Mouse (Mus musculus) brain, adult 2 months (tissue): ENCODE results near the gene Gtsf2.
"Not testable (repeated sequence)": the region's sequence is repeated elsewhere in the genome, so short reads cannot be mapped to it uniquely, and the experiment has no call there.

Experiments used
- DNase-seq: peaks from one replicate; pipeline ENCODE4 v3.0.0; 2011; ENCODE audit warnings: low read depth, low spot score

The Gtsf2 gene

GRCm38 (mm10) chr15:103448369-103448768 is at the start of gene Gtsf2:
Gtsf2 (minus strand) TSS chr15:103448469.
- no peak for DNase-seq

GRCm38 (mm10) chr15:103496204-103497140 is 48.2 kb upstream of the Gtsf2 start:
- DNase-seq: no peak

- no peak for DNase-seq
Observed at GRCm38 (mm10) chr15:103488336-103488735, 40.1 kb upstream of the Gtsf2 start.

- DNase-seq: no peak
Observed at GRCm38 (mm10) chr15:103486658-103487057, 38.4 kb upstream of the Gtsf2 start.

- DNase-seq: no peak
Observed at GRCm38 (mm10) chr15:103485106-103485505, 36.8 kb upstream of the Gtsf2 start.

GRCm38 (mm10) chr15:103484490-103484889 is 36.2 kb upstream of the Gtsf2 start:
- DNase-seq: peak; percentile 50

GRCm38 (mm10) chr15:103482488-103482887 is 34.2 kb upstream of the Gtsf2 start:
- DNase-seq: peak; percentile 42

- DNase-seq: no peak
Observed at GRCm38 (mm10) chr15:103480129-103480528, 31.9 kb upstream of the Gtsf2 start.

GRCm38 (mm10) chr15:103479080-103479606 is 30.9 kb upstream of the Gtsf2 start:
- no peak for DNase-seq

GRCm38 (mm10) chr15:103473769-103474168 is 25.5 kb upstream of the Gtsf2 start:
- no peak for DNase-seq

GRCm38 (mm10) chr15:103473182-103473581 is 24.9 kb upstream of the Gtsf2 start:
- DNase-seq: peak; percentile 29

GRCm38 (mm10) chr15:103472265-103472664 is 24.0 kb upstream of the Gtsf2 start:
- no peak for DNase-seq

- DNase-seq: no peak
Observed at GRCm38 (mm10) chr15:103471488-103472194, 23.4 kb upstream of the Gtsf2 start.

GRCm38 (mm10) chr15:103462539-103463261 is 14.4 kb upstream of the Gtsf2 start:
- DNase-seq: peak; percentile 30

GRCm38 (mm10) chr15:103454449-103454848 is 6.2 kb upstream of the Gtsf2 start:
- DNase-seq: no peak

GRCm38 (mm10) chr15:103453551-103454218 is 5.4 kb upstream of the Gtsf2 start, which contains the start of gene Nckap1l:
Nckap1l (plus strand) TSS chr15:103453794.
- peak; percentile 58 for DNase-seq

- DNase-seq: not testable (repeated sequence)
Observed at GRCm38 (mm10) chr15:103445966-103446365, 2.3 kb downstream of the Gtsf2 start.

- DNase-seq: no peak
Observed at GRCm38 (mm10) chr15:103430241-103430640, 18.0 kb downstream of the Gtsf2 start, which contains the start of gene Gtsf1. Gtsf1 (minus strand) TSS chr15:103430470.

- DNase-seq: peak; percentile 6
Observed at GRCm38 (mm10) chr15:103427017-103427416, 21.3 kb downstream of the Gtsf2 start.

GRCm38 (mm10) chr15:103405586-103405985 is 42.7 kb downstream of the Gtsf2 start:
- not testable (repeated sequence) for DNase-seq

GRCm38 (mm10) chr15:103401361-103401760 is 46.9 kb downstream of the Gtsf2 start:
- no peak for DNase-seq
